Mouse (Mus musculus) megakaryocyte, embryonic 14.5 days (primary cell): ENCODE measurements around the gene Gm42906. TPM values are rescaled to one million over a fixed set of nuclear protein-coding genes. Genes with fewer than 3 reads are reported as not detected.

Source experiments
- H3K27me3 ChIP-seq: replicated peaks from 2 replicates; pipeline ENCODE3; 2012; ENCODE audit warnings: inconsistent platforms
- H3K36me3 ChIP-seq: replicated peaks from 2 replicates; pipeline ENCODE3; 2012; ENCODE audit warnings: low read length, inconsistent platforms, mixed read lengths
- H3K4me1 ChIP-seq: 2 replicates; pipeline ENCODE4 v1.6.1; 2012; ENCODE audit warnings: inconsistent platforms
- H3K4me3 ChIP-seq: replicated peaks from 2 replicates; pipeline ENCODE3; 2012; ENCODE audit warnings: moderate library complexity, mild to moderate bottlenecking, inconsistent platforms
- H3K9me3 ChIP-seq: 2 replicates; pipeline ENCODE4 v1.6.1; 2012; ENCODE audit warnings: inconsistent platforms
- FLI1 ChIP-seq: IDR thresholded peaks from 2 replicates; pipeline ENCODE4 v1.6.1; 2012; ENCODE audit warnings: low read length, inconsistent platforms, mixed read lengths
- GATA1 ChIP-seq: IDR thresholded peaks from 3 replicates; pipeline ENCODE4 v1.6.1; 2012; ENCODE audit warnings: mixed read lengths, low read length, inconsistent platforms, borderline replicate concordance
- polyA plus RNA-seq: library from polyadenylated mRNA; stranded (reverse); fragments of >175 nt; gene quantifications from 2 replicates; pipeline ENCODE4 v1.2.3, GENCODE M21; 2012; ENCODE audit warnings: low replicate concordance; ENCODE audit not compliant: insufficient read depth

The Gm42906 gene
- polyA plus RNA-seq, 1 experiment = not detected

DNA sequence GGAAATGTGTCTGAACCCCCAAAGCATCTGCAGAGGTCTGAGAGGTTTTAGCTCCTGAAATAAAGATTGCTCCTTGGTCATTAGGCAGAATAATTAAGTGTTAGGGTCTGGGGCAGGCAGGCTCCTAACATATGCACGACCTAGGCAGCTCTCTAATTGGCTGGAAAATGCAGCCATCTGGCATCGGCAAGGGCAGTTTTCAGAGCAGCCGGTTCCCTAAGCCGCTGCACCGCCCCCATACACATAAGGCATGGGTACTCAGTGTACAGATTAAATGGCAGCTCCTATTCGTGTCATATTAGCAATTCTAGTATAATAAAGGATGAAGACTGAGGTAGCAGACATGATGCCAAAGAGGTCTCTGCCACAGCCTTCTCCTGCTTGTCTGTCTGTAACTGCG, 400.8 kb downstream of the Gm42906 start:
- no peaks in the 10 kb centered on the region for H3K36me3 ChIP-seq
- H3K4me3 ChIP-seq = no peak overlapping the region
- no peaks in the 10 kb centered on the region for H3K4me1 ChIP-seq
- H3K27me3 ChIP-seq = no peaks in the 10 kb centered on the region
- H3K9me3 ChIP-seq = peaks cover 16% of the 10 kb centered on the region
- TF ChIP-seq FLI1 (no peak), GATA1 (no peak)

DNA sequence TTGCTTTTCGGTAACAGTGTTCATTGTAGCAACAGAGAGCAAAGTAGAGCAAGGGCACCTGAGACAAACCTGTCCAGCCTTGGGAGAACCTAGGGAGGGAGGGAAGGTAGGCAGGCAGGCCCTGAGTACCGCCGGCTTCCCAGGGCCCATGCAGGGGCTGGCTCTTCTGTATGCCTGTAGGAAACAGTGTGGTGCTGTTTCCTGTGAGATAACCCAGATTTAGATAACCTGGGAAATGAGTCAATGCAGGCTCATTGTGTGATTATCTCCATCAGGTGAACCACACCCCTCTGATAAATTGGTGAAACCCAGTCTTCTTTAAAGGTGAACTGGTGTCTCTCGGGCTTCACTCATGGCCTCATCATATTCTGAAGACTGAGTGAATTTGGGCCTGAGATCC, 401.9 kb downstream of the Gm42906 start:
- no peaks in the 10 kb centered on the region for H3K4me1 ChIP-seq
- TF ChIP-seq GATA1 (no peak), FLI1 (no peak)
- H3K27me3 ChIP-seq = no peaks in the 10 kb centered on the region
- H3K9me3 ChIP-seq = peaks cover 9% of the 10 kb centered on the region; the same call in 1 of the 2 replicates
- no peaks in the 10 kb centered on the region for H3K36me3 ChIP-seq
- H3K4me3 ChIP-seq = no peak overlapping the region

- no peak for TF ChIP-seq GATA1
- TF ChIP-seq FLI1 = no peak
- H3K27me3 ChIP-seq = no peaks in the 10 kb centered on the region
- peaks cover 11% of the 10 kb centered on the region for H3K9me3 ChIP-seq
- H3K4me3 ChIP-seq = no peak overlapping the region
- H3K36me3 ChIP-seq = no peaks in the 10 kb centered on the region
- no peaks in the 10 kb centered on the region for H3K4me1 ChIP-seq
Measured at GRCm38 (mm10) chr5:151024483-151024882, 403.5 kb downstream of the Gm42906 start.

GRCm38 (mm10) chr5:151023461-151023860, 404.5 kb downstream of the Gm42906 start:
- no peak overlapping the region for H3K4me3 ChIP-seq
- H3K36me3 ChIP-seq = no peaks in the 10 kb centered on the region
- peaks cover 11% of the 10 kb centered on the region for H3K9me3 ChIP-seq
- TF ChIP-seq FLI1 (no peak), GATA1 (no peak)
- no peaks in the 10 kb centered on the region for H3K4me1 ChIP-seq
- no peaks in the 10 kb centered on the region for H3K27me3 ChIP-seq

GRCm38 (mm10) chr5:151022939-151023338, 405.0 kb downstream of the Gm42906 start:
- no peak overlapping the region for H3K4me3 ChIP-seq
- no peaks in the 10 kb centered on the region for H3K27me3 ChIP-seq
- H3K36me3 ChIP-seq = no peaks in the 10 kb centered on the region
- H3K9me3 ChIP-seq = peaks cover 14% of the 10 kb centered on the region
- no peak for TF ChIP-seq GATA1
- no peak for TF ChIP-seq FLI1
- H3K4me1 ChIP-seq = no peaks in the 10 kb centered on the region

DNA sequence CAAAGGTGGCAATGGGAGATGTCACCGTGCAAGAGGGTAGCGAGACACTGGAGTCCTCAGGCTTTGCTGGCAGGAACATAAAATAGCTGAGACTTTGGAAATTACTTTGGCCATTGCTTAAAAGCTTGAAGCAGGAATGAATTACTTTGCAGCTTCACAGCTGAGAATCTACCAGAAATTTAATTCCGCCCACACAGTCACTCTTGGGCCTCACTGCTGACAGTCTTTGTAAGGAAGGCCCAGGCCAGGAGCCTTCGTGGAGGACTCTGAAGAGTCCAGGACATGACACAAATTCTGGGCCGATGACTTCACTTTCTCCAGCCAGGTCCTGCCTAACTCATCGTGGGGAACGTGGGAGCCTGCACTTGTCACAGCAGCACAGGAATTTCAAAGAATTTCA, 405.9 kb downstream of the Gm42906 start:
- Histone ChIP-seq H3K36me3 (no peaks in the 10 kb centered on the region), H3K4me1 (no peaks in the 10 kb centered on the region), H3K4me3 (no peak overlapping the region), H3K9me3 (peaks cover 17% of the 10 kb centered on the region), H3K27me3 (no peaks in the 10 kb centered on the region)
- TF ChIP-seq GATA1 = no peak
- TF ChIP-seq FLI1 = no peak

- Histone ChIP-seq H3K27me3 (no peaks in the 10 kb centered on the region), H3K4me3 (no peak overlapping the region), H3K36me3 (no peaks in the 10 kb centered on the region), H3K4me1 (no peaks in the 10 kb centered on the region), H3K9me3 (peaks cover 20% of the 10 kb centered on the region)
- no peak for TF ChIP-seq GATA1
- no peak for TF ChIP-seq FLI1
Measured at GRCm38 (mm10) chr5:151020831-151021230, 407.1 kb downstream of the Gm42906 start.

DNA sequence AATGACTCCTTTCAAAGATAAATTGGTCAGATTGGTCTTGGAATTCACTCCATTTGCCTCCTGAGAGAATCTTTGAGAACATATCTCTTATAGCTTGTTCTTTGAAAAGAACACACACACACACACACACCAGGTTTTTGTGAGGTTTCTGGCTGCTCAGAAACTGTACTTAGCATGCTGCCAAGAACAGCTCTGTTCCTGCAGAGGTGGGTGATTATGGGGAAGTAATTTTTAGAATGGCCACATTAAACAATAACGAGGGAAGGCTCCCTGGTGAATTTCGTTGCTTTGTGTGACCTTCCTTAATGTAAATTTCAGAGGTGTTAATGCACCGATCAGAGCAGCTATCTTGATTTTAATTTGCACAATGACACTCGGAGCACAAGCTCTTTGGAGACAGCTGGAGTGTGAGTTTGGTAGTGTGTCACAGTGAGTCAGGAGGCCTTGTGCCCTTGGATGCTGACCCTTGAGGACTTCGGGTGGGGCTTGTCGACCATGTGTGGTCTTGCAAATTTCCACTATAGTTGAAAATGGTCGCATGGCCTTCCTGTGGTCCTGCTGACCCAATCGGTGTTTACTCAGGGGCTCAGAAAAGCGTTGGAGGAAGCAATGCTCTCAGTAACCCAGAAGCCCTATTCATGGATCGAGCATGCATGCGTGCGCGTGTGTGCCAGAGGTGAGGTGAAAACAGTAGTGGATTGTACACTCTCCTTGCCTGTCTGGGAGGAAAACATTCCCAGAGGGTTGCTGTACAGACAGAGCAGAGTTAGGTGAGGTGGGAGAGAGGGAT, 407.7 kb downstream of the Gm42906 start:
- TF ChIP-seq GATA1 (no peak), FLI1 (no peak)
- Histone ChIP-seq H3K9me3 (peaks cover 18% of the 10 kb centered on the region), H3K4me1 (no peaks in the 10 kb centered on the region), H3K36me3 (no peaks in the 10 kb centered on the region), H3K27me3 (no peaks in the 10 kb centered on the region), H3K4me3 (no peak overlapping the region)

DNA sequence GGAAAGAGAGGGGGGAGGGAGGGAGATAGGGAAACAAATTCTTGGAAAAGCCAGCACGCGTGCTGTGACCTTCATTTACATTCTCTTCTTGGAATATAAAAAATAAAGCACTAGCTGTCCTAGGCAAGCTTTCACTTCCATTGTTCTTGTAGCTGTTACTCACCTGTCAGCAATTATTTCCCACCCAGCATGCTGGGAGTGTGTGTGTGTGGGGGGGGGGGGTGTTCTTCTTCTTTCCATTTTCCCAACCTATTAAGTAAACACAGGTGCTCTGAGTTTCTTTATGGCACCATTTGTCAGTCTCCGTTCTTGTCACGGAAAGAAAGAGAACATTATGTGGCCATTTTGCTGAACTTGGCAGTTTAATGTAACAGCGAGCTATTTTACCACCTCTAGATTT, 409.0 kb downstream of the Gm42906 start:
- H3K9me3 ChIP-seq = peaks cover 26% of the 10 kb centered on the region
- H3K27me3 ChIP-seq = no peaks in the 10 kb centered on the region
- no peak overlapping the region for H3K4me3 ChIP-seq
- TF ChIP-seq GATA1 = no peak
- no peaks in the 10 kb centered on the region for H3K36me3 ChIP-seq
- no peaks in the 10 kb centered on the region for H3K4me1 ChIP-seq

GRCm38 (mm10) chr5:151018450-151018849, 409.5 kb downstream of the Gm42906 start:
- Histone ChIP-seq H3K4me3 (no peak overlapping the region), H3K27me3 (no peaks in the 10 kb centered on the region), H3K9me3 (peaks cover 31% of the 10 kb centered on the region), H3K36me3 (no peaks in the 10 kb centered on the region), H3K4me1 (no peaks in the 10 kb centered on the region)
- TF ChIP-seq GATA1 (no peak), FLI1 (no peak)

Other genes starting within 250 kb of the Gm42906 start
- gene Stard13, start 194.3 kb downstream of the Gm42906 start, polyA plus RNA-seq = 0.04 TPM in 1 of 2 replicates, not detected in the other
- gene Vmn2r18, start 177.9 kb upstream of the Gm42906 start, polyA plus RNA-seq = not detected in 2 replicates
- gene Rfc3, start 223.1 kb upstream of the Gm42906 start, polyA plus RNA-seq = 8.3 TPM in 1 of 2 replicates, not detected in the other